Mouse (Mus musculus) neural tube, embryonic 12.5 days (tissue): Measurements from ENCODE around the gene 2610028H24Rik. TPM values are rescaled to one million over a fixed set of nuclear protein-coding genes. Genes with fewer than 3 reads are reported as not detected.

Source experiments
- ATAC-seq: fragments of 200-750 bp; cut with Nextera tagmentation; 2 replicates; pipeline ENCODE4 v1.8.0; 2017; ENCODE audit warnings: low read depth, mild to moderate bottlenecking, moderate TSS enrichment, moderate library complexity; ENCODE audit not compliant: low FRiP score
- H3K27ac ChIP-seq: fragments of 300-500 bp; sonication (generic); 2 replicates; pipeline ENCODE4 v1.5.1; 2016
- H3K27me3 ChIP-seq: fragments of 300-500 bp; sonication (generic); replicated peaks from 2 replicates; pipeline ENCODE4 v1.6.1; 2016; ENCODE audit warnings: mild to moderate bottlenecking
- H3K36me3 ChIP-seq: fragments of 300-500 bp; sonication (generic); 2 replicates; pipeline ENCODE4 v1.6.1; 2016; ENCODE audit warnings: mild to moderate bottlenecking
- H3K4me1 ChIP-seq: fragments of 300-500 bp; sonication (generic); 2 replicates; pipeline ENCODE4 v1.6.1; 2016
- H3K4me2 ChIP-seq: fragments of 300-500 bp; sonication (generic); replicated peaks from 2 replicates; pipeline ENCODE4 v1.6.1; 2016; ENCODE audit warnings: mild to moderate bottlenecking
- H3K4me3 ChIP-seq: fragments of 300-500 bp; sonication (generic); 2 replicates; pipeline ENCODE4 v1.5.1; 2016
- H3K9ac ChIP-seq: fragments of 300-500 bp; sonication (generic); 2 replicates; pipeline ENCODE4 v1.6.1; 2016; ENCODE audit warnings: mild to moderate bottlenecking
- H3K9me3 ChIP-seq: fragments of 300-500 bp; sonication (generic); 2 replicates; pipeline ENCODE4 v1.6.1; 2016; ENCODE audit warnings: mild to moderate bottlenecking
- WGBS: fragments of 180-500 bp; shearing (Covaris S2); methylation state at CpG from one replicate; pipeline ENCODE4 v1.1.7; 2016; 5-methylcytosine and 5-hydroxymethylcytosine counted together
- polyA plus RNA-seq: library from polyadenylated mRNA; unstranded; fragments of >200 nt; fragmentation: Nextera tagmentation; extraction: Ambion mirVana; gene quantifications from 2 replicates; pipeline ENCODE4 v1.2.1, GENCODE M21; 2016

The 2610028H24Rik gene
- not detected in 2 replicates for polyA plus RNA-seq

- no peaks in the 10 kb centered on the region for H3K9me3 ChIP-seq
- H3K27me3 ChIP-seq = no peaks in the 10 kb centered on the region
- H3K4me1 ChIP-seq = no peaks in the 10 kb centered on the region
- no peaks in the 10 kb centered on the region for H3K36me3 ChIP-seq
- no peak within 1 kb of the TSS for H3K9ac ChIP-seq
- WGBS = 67% methylated on average over 5 of the region's 5 CpGs
- no peak for ATAC-seq
- no peak within 1 kb of the TSS for H3K27ac ChIP-seq
- H3K4me3 ChIP-seq = no peak within 1 kb of the TSS
- no peak within 1 kb of the TSS for H3K4me2 ChIP-seq
Measured at GRCm38 (mm10) chr10:76448851-76449250, at the start of gene 2610028H24Rik. Gene 2610028H24Rik, plus strand, starts transcription at chr10:76449081.

- no peak overlapping the region for H3K27ac ChIP-seq
- no peak for ATAC-seq
Measured at GRCm38 (mm10) chr10:76408520-76408919, 40.4 kb upstream of the 2610028H24Rik start.

GRCm38 (mm10) chr10:76416811-76417210 lies 32.1 kb upstream of the 2610028H24Rik start:
- H3K27me3 ChIP-seq = no peaks in the 10 kb centered on the region
- H3K4me2 ChIP-seq = no peak overlapping the region
- no peaks in the 10 kb centered on the region for H3K9me3 ChIP-seq
- no peak overlapping the region for H3K27ac ChIP-seq
- peaks cover 83% of the 10 kb centered on the region for H3K36me3 ChIP-seq
- H3K4me3 ChIP-seq = no peak overlapping the region
- no peak overlapping the region for H3K9ac ChIP-seq
- H3K4me1 ChIP-seq = no peaks in the 10 kb centered on the region
- no peak for ATAC-seq
- WGBS = 92% methylated on average over 12 of the region's 12 CpGs

More at GRCm38 (mm10) chr10:76408520-76408919, 40.4 kb upstream of the 2610028H24Rik start:
- Histone ChIP-seq H3K9ac (no peak overlapping the region), H3K36me3 (peaks cover 78% of the 10 kb centered on the region), H3K4me2 (no peak overlapping the region), H3K9me3 (no peaks in the 10 kb centered on the region), H3K4me3 (no peak overlapping the region), H3K27me3 (no peaks in the 10 kb centered on the region), H3K4me1 (no peaks in the 10 kb centered on the region)
- 94% methylated on average over 10 of the region's 10 CpGs for WGBS

GRCm38 (mm10) chr10:76425674-76426073 lies 23.2 kb upstream of the 2610028H24Rik start:
- Histone ChIP-seq H3K4me2 (no peak overlapping the region), H3K27me3 (no peaks in the 10 kb centered on the region), H3K4me1 (no peaks in the 10 kb centered on the region), H3K9ac (no peak overlapping the region), H3K36me3 (peaks cover 88% of the 10 kb centered on the region), H3K4me3 (no peak overlapping the region), H3K9me3 (no peaks in the 10 kb centered on the region), H3K27ac (no peak overlapping the region)
- 94% methylated on average over 7 of the region's 7 CpGs for WGBS
- no peak for ATAC-seq

- ATAC-seq = no peak
- Histone ChIP-seq H3K27ac (no peak overlapping the region), H3K4me2 (no peak overlapping the region), H3K9ac (no peak overlapping the region), H3K36me3 (peaks cover 90% of the 10 kb centered on the region), H3K9me3 (no peaks in the 10 kb centered on the region), H3K4me1 (no peaks in the 10 kb centered on the region), H3K4me3 (no peak overlapping the region), H3K27me3 (no peaks in the 10 kb centered on the region)
- 96% methylated on average over 11 of the region's 11 CpGs for WGBS
Measured at GRCm38 (mm10) chr10:76433925-76434324, 15.0 kb upstream of the 2610028H24Rik start.

GRCm38 (mm10) chr10:76439107-76439890 lies 9.6 kb upstream of the 2610028H24Rik start:
- no peak overlapping the region for H3K27ac ChIP-seq
- 95% methylated on average over 9 of the region's 9 CpGs for WGBS
- peaks cover 17% of the 10 kb centered on the region for H3K4me1 ChIP-seq
- H3K27me3 ChIP-seq = no peaks in the 10 kb centered on the region
- no peaks in the 10 kb centered on the region for H3K9me3 ChIP-seq
- H3K4me3 ChIP-seq = no peak overlapping the region
- no peak for ATAC-seq
- H3K9ac ChIP-seq = no peak overlapping the region
- H3K36me3 ChIP-seq = peaks cover 55% of the 10 kb centered on the region
- no peak overlapping the region for H3K4me2 ChIP-seq

- Histone ChIP-seq H3K9ac (no peak within 1 kb of the TSS), H3K27me3 (no peaks in the 10 kb centered on the region), H3K4me3 (no peak within 1 kb of the TSS), H3K4me1 (peaks cover 17% of the 10 kb centered on the region), H3K9me3 (no peaks in the 10 kb centered on the region), H3K4me2 (peak within 1 kb of the TSS; percentile 70), H3K27ac (no peak within 1 kb of the TSS), H3K36me3 (peaks cover 46% of the 10 kb centered on the region)
- ATAC-seq = no peak
- 98% methylated on average over 17 of the region's 17 CpGs for WGBS
Measured at GRCm38 (mm10) chr10:76440281-76440680, 8.6 kb upstream of the 2610028H24Rik start, which contains the start of gene AC141477.1. Gene AC141477.1, minus strand, starts transcription at chr10:76440444.

- H3K27ac ChIP-seq = peak within 1 kb of the TSS; percentile 75
- H3K36me3 ChIP-seq = peaks cover 25% of the 10 kb centered on the region
- no peaks in the 10 kb centered on the region for H3K9me3 ChIP-seq
- ATAC-seq = peak; percentile 99
- peak within 1 kb of the TSS; percentile 70 for H3K4me2 ChIP-seq
- under 1% methylated on average over 78 of the region's 78 CpGs for WGBS
- peak within 1 kb of the TSS; percentile 71 for H3K9ac ChIP-seq
- H3K4me3 ChIP-seq = peak within 1 kb of the TSS; percentile 88
- H3K4me1 ChIP-seq = peaks cover 17% of the 10 kb centered on the region
- H3K27me3 ChIP-seq = no peaks in the 10 kb centered on the region
Measured at GRCm38 (mm10) chr10:76442178-76443088, 6.4 kb upstream of the 2610028H24Rik start, which contains the start of gene Pcnt. Gene Pcnt, minus strand, starts transcription at chr10:76442786.

GRCm38 (mm10) chr10:76445996-76446681 lies 2.7 kb upstream of the 2610028H24Rik start:
- Histone ChIP-seq H3K36me3 (no peaks in the 10 kb centered on the region), H3K27ac (no peak overlapping the region), H3K27me3 (no peaks in the 10 kb centered on the region), H3K9me3 (no peaks in the 10 kb centered on the region), H3K9ac (no peak overlapping the region), H3K4me2 (no peak overlapping the region), H3K4me3 (no peak overlapping the region), H3K4me1 (peaks cover 12% of the 10 kb centered on the region)
- WGBS = 82% methylated on average over 4 of the region's 4 CpGs
- no peak for ATAC-seq

- Histone ChIP-seq H3K9ac (no peak overlapping the region), H3K27me3 (no peaks in the 10 kb centered on the region), H3K4me2 (no peak overlapping the region), H3K27ac (no peak overlapping the region), H3K4me3 (no peak overlapping the region), H3K36me3 (no peaks in the 10 kb centered on the region), H3K9me3 (no peaks in the 10 kb centered on the region), H3K4me1 (peaks cover 7% of the 10 kb centered on the region)
- ATAC-seq = no peak
- WGBS = 87% methylated on average over 15 of the region's 15 CpGs
Measured at GRCm38 (mm10) chr10:76447406-76448229, 1.3 kb upstream of the 2610028H24Rik start.

- H3K4me2 ChIP-seq = no peak overlapping the region
- 0 out of 2 replicates have a peak, but pooled peaks cover 5% of the 10 kb centered on the region for H3K9me3 ChIP-seq
- no peak overlapping the region for H3K9ac ChIP-seq
- no peaks in the 10 kb centered on the region for H3K27me3 ChIP-seq
- ATAC-seq = no peak
- no peaks in the 10 kb centered on the region for H3K4me1 ChIP-seq
- H3K36me3 ChIP-seq = no peaks in the 10 kb centered on the region
- no peak overlapping the region for H3K4me3 ChIP-seq
- 57% methylated on average over 5 of the region's 5 CpGs for WGBS
- no peak overlapping the region for H3K27ac ChIP-seq
Measured at GRCm38 (mm10) chr10:76455289-76455688, 6.4 kb downstream of the 2610028H24Rik start.
